Mouse (Mus musculus) urinary bladder, postnatal 36 days (tissue): Measurements from ENCODE around the gene Grb10.

Experiments
- DNase-seq, 2 experiments: peaks; one replicate each; pipeline ENCODE4 v3.0.0; 2022; ENCODE audit warnings: low spot score in 2 of 2, mixed read lengths in 1 of 2

Grb10 gene

GRCm38 (mm10) chr11:12032831-12033230, 5.7 kb downstream of the Grb10 start:
- DNase-seq, result no peak

GRCm38 (mm10) chr11:12026638-12027037, 11.8 kb downstream of the Grb10 start:
- DNase-seq, result no peak

DNA sequence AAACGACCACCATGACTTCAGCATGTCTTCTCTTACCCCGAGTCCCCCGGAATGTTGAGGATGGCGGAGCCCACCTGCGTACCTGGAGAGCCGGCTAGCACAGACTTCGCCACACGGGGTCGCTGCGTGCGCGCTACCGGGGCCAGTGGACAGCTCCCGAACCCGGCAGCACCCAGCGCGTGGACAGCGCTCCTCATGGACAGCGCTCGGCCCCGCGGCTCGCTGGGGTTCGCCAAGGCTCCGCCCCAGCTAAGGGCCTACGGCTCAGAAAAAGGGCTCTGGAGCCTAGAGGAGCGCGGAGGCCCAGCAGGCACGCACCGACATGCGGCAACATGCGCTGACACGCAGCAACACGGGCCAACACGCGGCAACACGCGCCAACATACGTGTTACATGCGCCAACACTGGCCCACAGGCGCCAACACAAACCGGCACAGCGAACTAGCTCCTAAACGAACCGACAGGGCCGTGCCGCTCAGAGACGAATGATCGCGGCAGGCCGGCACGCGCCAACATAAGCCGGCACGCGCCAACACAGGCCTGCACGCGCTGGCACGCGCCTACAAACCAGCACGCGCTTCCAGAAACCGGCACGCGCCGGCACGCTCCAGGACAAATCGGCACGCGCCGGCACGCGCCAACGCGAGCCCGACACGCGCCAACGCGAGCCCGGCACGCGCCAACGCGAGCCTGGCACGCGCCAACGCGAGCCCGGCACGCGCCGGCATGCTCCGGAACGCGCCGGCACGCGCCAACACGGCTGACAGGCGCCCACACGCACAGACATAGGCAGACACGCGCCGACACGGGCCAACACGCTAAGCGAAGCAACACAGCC, 12.5 kb downstream of the Grb10 start:
- peak; percentile 23 to 59 for DNase-seq

GRCm38 (mm10) chr11:12025392-12025755, 13.1 kb downstream of the Grb10 start:
- DNase-seq, result no peak

- DNase-seq, result no peak
These were observed 15.4 kb downstream of the Grb10 start for GRCm38 (mm10) chr11:12023051-12023450.

GRCm38 (mm10) chr11:12019651-12020050, 18.8 kb downstream of the Grb10 start:
- no peak for DNase-seq

- DNase-seq, result no peak
These were observed 19.9 kb downstream of the Grb10 start for GRCm38 (mm10) chr11:12018604-12019003.

DNA sequence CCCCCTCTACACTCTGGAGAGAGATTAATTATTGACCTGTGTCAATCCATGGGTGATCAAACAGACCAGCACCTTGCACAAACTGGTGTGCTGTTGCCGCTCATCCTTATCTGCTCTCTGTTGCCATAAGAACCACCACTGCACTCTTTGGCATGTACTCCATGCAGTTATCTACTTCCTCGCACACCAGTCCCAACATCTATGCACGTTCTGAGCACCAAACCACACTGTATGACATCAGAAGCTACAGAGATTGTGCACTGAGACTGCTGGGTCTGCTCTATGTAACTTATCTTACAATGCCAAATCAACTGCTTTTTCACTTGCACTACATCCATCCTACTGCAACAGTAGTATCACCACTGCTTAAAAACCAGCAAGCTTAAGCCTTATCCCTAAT, 28.4 kb downstream of the Grb10 start:
- no peak for DNase-seq

DNA sequence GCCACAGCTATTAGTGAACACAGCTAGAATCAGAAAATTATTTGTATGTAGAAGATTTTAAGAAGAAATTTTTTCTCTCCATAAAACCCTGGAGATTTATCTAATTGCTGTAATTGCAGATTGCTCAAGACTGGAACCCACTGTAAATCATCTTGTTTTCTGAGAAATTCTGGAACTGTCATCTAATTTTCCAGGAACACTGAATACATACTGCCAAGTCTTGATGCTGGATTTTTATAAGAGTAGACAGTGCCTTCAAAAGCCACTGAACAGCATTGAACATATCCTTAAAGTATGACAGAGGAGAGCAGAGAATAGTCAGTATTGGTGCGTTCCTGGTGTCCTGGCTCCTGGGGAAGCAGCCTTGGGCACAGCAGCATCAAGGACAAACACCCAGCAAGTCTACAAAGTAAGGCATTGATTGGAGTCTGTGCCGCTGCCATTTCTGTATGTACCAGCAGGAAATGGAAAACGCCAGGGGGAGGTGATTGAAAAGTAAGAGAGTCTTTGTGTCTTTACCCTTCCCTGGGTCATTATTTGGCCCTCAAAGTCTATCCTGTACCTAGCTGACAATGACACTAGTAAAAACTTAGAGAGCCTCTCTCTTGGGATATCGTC, 38.1 kb downstream of the Grb10 start:
- DNase-seq, result no peak

DNA sequence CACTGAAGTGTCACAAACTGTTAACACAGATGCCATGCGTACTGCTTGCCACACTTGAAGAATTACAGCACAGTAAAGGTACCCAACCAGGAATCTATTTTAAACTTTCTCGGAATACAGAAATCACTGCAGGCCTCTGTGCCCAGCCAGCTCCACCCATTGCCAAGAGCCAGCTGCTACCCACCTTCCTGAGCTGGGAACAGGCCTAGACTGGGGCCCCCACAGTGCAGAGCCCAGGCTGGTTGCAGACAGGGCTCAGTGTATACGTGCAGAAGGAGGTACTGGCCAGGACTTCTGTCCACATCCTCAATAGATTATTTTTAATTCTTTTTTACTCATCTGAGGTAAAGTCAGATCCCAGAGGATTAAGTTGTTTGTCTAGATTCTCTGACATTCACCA, 39.6 kb downstream of the Grb10 start:
- DNase-seq, result no peak

GRCm38 (mm10) chr11:11997045-11997444, 41.4 kb downstream of the Grb10 start:
- DNase-seq, result no peak

GRCm38 (mm10) chr11:11995371-11995770, 43.1 kb downstream of the Grb10 start:
- DNase-seq, result no peak

DNA sequence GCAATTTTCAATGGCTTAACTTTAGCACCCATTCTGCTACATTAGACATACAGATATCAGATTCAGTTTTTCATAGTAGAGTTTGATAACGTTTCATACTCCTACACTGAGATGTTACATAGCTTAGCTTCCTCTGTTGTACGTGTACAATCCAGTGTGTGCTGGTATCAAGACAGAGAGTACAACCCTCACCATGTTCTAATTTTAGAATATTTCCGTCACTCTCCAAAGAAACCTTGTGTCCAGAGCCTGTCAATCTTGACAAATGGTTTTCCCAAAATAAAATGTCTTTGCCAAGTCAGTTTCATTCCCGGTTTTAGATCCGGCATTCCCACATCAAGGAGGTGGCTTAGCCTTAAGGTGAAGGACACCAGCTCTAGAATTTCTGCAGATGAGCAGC, 44.7 kb downstream of the Grb10 start:
- DNase-seq, result no peak

- DNase-seq, result no peak
These were observed 45.3 kb downstream of the Grb10 start for GRCm38 (mm10) chr11:11993183-11993582.

GRCm38 (mm10) chr11:11989850-11990249, 48.6 kb downstream of the Grb10 start:
- no peak for DNase-seq

GRCm38 (mm10) chr11:11987233-11987632, 51.2 kb downstream of the Grb10 start:
- DNase-seq, result no peak

DNA sequence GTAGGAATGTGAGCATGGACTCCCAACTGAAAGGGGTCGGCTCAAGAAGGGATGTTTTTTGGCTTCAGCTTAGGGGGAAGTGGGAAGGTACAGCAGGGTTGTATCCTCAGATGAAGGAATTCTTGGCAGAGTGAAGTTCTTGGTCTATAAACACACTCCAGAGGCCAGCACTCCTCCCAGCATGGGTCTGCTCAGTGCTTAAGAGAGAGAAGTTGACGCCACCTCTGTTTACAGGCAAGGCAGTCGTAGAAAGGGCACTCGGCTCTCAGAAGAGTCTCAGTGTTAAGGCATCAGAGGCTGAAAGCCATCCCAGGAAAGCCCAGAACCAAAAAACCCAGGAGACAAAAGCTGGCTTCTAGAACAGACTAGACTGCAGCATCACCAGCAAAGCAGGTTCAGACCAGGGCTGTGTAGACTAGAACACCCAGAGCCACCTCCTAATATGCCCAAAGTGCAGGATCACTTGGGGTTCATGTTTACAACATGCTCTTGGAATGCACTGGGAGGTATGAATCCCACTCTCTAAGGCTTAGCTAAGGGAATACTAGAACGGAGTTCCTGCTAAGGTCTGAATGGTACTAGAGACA, 59.8 kb downstream of the Grb10 start:
- no peak for DNase-seq

DNA sequence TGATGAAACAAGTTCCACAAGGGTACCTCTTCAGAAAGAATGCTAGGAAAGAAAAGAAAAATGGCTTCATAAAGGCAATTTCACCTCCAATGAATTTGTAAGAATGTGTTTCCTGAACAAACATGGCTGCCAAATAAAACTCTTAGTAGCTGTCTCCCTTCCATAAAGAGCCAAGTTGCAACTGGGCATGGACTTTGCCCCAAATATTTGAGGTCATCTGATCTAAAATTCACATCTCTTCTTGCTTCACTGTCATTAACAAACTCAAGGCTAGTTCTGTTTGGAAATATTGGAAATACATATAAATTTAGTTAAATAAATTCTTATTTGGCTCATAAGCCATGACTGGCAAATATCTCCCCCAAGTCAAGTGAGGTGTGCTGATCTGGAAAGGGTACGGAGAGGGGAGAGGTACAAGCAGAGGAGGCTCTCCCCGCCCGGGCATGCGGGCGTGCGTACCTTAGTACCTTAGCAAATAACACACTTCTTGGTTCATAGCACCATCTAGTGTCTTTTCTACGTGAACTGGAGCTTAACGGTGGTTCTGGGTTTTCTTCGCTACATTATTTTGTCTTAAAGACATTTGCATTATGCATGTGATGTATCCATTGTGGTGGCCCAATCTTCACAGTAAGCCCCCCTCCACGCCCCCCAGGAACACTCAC, 63.8 kb downstream of the Grb10 start:
- DNase-seq, result no peak

DNA sequence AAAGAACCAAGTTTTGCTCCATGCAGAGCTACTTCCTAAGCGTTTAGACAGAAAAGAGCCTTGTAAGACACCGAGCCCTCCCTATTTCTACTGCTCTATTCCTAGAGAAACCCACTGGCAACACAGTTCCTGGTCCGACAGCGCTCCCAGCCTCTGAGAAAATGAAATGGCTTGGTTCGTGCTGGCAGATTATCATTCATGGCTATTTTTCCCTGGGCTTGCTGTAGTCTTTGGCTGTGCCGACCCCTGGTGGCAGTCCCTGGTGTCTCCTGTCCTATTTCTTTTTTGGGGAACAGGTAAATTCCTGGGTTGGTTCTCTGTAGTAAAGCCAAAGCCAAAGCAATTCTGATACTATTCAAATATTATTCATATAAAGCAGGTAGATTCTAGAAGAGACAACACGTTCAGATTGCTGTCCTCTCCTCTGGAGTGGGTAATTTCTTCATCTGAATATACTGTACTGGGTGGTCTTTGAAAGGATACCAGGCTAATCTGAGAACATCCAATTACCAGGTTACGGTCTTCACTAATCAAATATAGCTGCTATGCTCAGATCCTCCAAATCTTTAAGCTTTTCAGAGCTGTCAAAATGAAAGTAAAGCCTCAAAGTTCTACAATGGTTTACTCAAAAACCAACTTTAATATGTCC, 65.0 kb downstream of the Grb10 start:
- peak; percentile 68 to 71 for DNase-seq

DNA sequence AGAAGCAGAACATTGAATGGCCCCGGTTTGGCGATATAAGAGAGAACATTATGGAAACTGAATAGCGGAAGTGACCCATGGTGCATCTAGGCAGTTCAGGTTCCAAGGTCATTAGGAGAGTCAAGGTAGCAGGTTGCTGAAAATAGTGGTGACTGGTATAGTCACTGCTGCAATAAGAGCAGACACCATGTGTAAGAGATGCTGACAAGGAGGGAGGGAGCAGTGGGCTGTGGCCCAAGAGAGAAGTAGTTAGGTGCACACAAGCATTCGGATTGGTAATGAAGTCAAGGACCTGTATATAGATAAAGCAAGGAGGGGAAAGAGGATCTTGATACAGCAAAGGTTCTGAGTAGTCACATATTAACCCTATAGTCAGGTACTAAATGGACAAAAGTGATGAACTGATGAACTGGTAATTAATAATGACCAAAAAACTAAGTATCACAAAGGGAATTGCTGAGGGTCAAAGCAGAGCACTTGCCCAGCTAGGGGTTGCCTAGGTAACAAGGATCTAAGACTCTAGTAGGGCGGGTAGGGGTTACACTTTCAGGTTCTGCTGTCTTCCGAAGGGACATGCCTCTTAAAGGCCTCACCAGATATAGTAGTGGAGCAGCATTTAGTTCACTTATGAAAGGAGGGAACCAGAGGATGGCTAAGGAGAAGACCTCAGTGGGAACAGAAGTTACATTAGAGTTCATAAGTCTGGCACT, 65.9 kb downstream of the Grb10 start:
- DNase-seq, result no peak

DNA sequence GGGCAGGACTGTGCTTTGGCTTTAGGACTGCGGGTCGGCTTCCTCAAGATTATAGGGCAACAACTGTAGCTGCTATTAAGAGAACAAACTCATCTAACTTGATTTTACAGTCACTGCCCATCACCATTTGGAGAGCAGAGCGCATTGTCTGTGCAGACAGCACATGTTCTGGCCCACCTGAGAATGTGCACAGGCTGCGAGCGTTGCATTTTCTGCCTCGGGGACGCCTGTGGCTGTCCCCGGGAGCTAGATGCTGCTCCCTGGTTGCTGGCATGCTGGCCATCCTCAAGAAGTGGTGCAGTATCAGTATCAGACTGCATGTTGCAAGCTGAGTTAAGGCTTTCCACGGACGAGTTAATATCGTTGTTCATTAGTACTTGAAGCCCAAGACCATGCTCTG, 68.2 kb downstream of the Grb10 start:
- no peak for DNase-seq
